Mouse (Mus musculus) MEL (cell line): ENCODE measurements at regions not wholly inside any gene's neighbourhood (a gene's known extent, or its start where the extent isn't known, plus 50 kb on each side); places are given as distances from the start of the nearest gene placed in this dataset.
"Not testable (repeated sequence)": the region's sequence is repeated elsewhere in the genome, so short reads cannot be mapped to it uniquely, and the experiment has no call there.

ENCODE experiments used
- BHLHE40 ChIP-seq: IDR thresholded peaks from 2 replicates; pipeline ENCODE4 v1.6.1; 2012; ENCODE audit warnings: low read depth, mild to moderate bottlenecking, inconsistent platforms, low read length, improper control_type of control experiment, borderline replicate concordance
- CTCF ChIP-seq, 3 experiments: IDR thresholded peaks in 2 of 3; conservative IDR thresholded peaks in 1 of 3; 2 replicates each; pipeline ENCODE4 v1.5.1; 2011 to 2012; ENCODE audit warnings: low read length in 3 of 3, low read depth in 2 of 3, mild to moderate bottlenecking in 2 of 3, improper control_type of control experiment in 1 of 3, inconsistent platforms in 1 of 3, mixed read lengths in 1 of 3, moderate library complexity in 1 of 3; ENCODE audit not compliant: control insufficient read depth in 1 of 3, insufficient read depth in 1 of 3, poor library complexity in 1 of 3, severe bottlenecking in 1 of 3
- ELF1 ChIP-seq: IDR thresholded peaks from 2 replicates; pipeline ENCODE4 v1.6.1; 2014; ENCODE audit warnings: low read depth, mild to moderate bottlenecking, inconsistent platforms, low read length, improper control_type of control experiment, moderate library complexity
- EP300 ChIP-seq, 2 experiments: IDR thresholded peaks; 2 replicates each; pipeline ENCODE4 v1.6.1; 2011; ENCODE audit warnings: improper control_type of control experiment in 2 of 2, low read length in 2 of 2, low read depth in 1 of 2, mild to moderate bottlenecking in 1 of 2
- GABPA ChIP-seq: IDR thresholded peaks from 2 replicates; pipeline ENCODE4 v1.6.1; 2012; ENCODE audit warnings: low read depth, mild to moderate bottlenecking, inconsistent platforms, low read length, improper control_type of control experiment, moderate library complexity
- HCFC1 ChIP-seq: IDR thresholded peaks from 2 replicates; pipeline ENCODE4 v1.6.1; 2012; ENCODE audit warnings: low read depth, mild to moderate bottlenecking, inconsistent platforms, low read length, improper control_type of control experiment, moderate library complexity
- MAX ChIP-seq: IDR thresholded peaks from 2 replicates; pipeline ENCODE4 v1.6.1; 2011; ENCODE audit warnings: low read length, improper control_type of control experiment
- MAZ ChIP-seq: IDR thresholded peaks from 2 replicates; pipeline ENCODE4 v1.6.1; 2012; ENCODE audit warnings: low read depth, mild to moderate bottlenecking, inconsistent platforms, low read length, improper control_type of control experiment
- NELFE ChIP-seq: IDR thresholded peaks from 2 replicates; pipeline ENCODE4 v1.6.1; 2011; ENCODE audit warnings: low read depth, low read length, improper control_type of control experiment
- POLR2A ChIP-seq, 2 experiments: IDR thresholded peaks; 2 replicates each; pipeline ENCODE4 v1.6.1; 2011 to 2012; ENCODE audit warnings: low read length in 2 of 2, mild to moderate bottlenecking in 2 of 2, control low read depth in 1 of 2, improper control_type of control experiment in 1 of 2, low read depth in 1 of 2, moderate library complexity in 1 of 2; ENCODE audit not compliant: control insufficient read depth in 1 of 2, insufficient read depth in 1 of 2, poor library complexity in 1 of 2
- ZNF384 ChIP-seq: IDR thresholded peaks from 2 replicates; pipeline ENCODE4 v1.6.1; 2012; ENCODE audit warnings: low read depth, mild to moderate bottlenecking, inconsistent platforms, low read length, improper control_type of control experiment

DNA sequence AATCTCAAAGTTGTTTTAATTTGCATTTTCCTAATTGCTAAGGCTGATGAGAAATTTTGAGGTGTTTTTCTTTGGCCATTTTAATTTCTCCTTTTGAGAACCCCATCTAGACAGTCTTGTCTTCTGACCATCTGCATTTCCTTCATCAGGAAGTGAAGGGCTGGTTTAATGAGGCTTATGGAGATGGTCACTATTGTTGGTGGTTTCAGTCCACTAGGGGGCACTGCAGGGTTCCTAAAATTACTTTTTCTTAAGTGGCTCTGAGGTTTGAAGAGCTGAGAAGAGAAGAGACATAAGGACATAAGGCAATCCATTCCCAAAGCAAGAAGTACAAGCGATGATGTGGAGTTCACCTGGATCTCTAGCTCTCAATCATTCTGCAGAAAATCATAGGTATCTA is 494.4 kb upstream of the Olfr1507 start:
- not testable (repeated sequence) for TF ChIP-seq MAZ; BHLHE40; POLR2A (IDR thresholded peaks at IDR 0.05; ENCODE audit: control insufficient read depth in 1 of 2, insufficient read depth in 1 of 2, low read depth in 1 of 2, low read length in 2 of 2, poor library complexity in 1 of 2); NELFE; MAX; GABPA; CTCF (IDR thresholded peaks at IDR 0.05 in 2 of 3, conservative IDR thresholded peaks at IDR 0.05 in 1 of 3; ENCODE audit: control insufficient read depth in 1 of 3, insufficient read depth in 1 of 3, low read depth in 2 of 3, low read length in 3 of 3, poor library complexity in 1 of 3, severe bottlenecking in 1 of 3); ZNF384; ELF1; HCFC1; EP300 (IDR thresholded peaks at IDR 0.05; ENCODE audit: low read depth in 1 of 2, low read length in 2 of 2)
